Mouse (Mus musculus): ENCODE measurements around the gene Ttc3.

DNA sequence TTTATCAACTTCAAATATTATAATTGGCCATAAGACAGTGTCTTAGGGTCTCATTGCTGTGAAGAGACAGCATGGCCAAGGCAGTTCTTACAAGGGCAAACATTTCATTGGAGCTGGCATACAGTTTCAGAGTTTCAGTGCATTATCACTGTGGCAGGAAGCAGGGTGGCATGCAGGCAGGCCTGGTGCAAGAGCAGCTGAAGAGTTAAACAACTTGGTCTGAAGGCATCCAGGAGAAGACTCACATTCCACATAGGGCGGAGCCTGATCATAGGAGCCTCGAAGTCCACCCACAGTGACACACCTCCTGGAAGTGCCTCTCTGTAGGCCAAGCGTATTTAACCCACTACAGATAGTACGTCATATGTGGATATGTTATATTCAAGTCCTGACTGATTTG lies 95.5 kb downstream of the Ttc3 start:
- TF ChIP-seq CTCF (IDR thresholded peaks at IDR 0.05; ENCODE audit: control insufficient read depth, insufficient read depth, insufficient read length) (no peak), CEBPB (IDR thresholded peaks at IDR 0.05; ENCODE audit: low read depth) (no peak), USF1 (IDR thresholded peaks at IDR 0.05; ENCODE audit: low read depth) (no peak), MAX (IDR thresholded peaks at IDR 0.05) (no peak), MYOG (IDR thresholded peaks at IDR 0.05; ENCODE audit: control insufficient read depth, extremely low read depth, insufficient read length) (no peak)

All from C2C12 (cell line).